Mouse (Mus musculus) gastrocnemius, postnatal 36 days (tissue): ENCODE measurements around the gene Ppp1r27. TPM values are rescaled to one million over a fixed set of nuclear protein-coding genes. Genes with fewer than 3 reads are reported as not detected.

ENCODE experiments used
- DNase-seq, 2 experiments: peaks; one replicate each; pipeline ENCODE4 v3.0.0; 2022
- intact Hi-C: fragments of 180-260 bp; cut with DNase I; formaldehyde crosslinking; loops from one replicate; pipeline ENCODE4 v1.15.1; 2025
- total RNA-seq, 2 experiments: library from RNA; stranded (reverse); gene quantifications; 2 replicates each; pipeline ENCODE4 v1.2.3; 2021

The Ppp1r27 gene
- total RNA-seq, 2 experiments from 2014 or later, result 153 to 173 TPM

GRCm38 (mm10) chr11:120549986-120550809, 734 bp downstream of the Ppp1r27 start:
- no peak for DNase-seq
- intact Hi-C loops, result loop anchor here (2.0 kb wide), 1 partner anchor 29 kb away; no protein-coding TSS in a partner anchor

- intact Hi-C loops, result loop anchor here (2.0 kb wide), 1 partner anchor 29 kb away; no protein-coding TSS in a partner anchor
- DNase-seq, result peak; percentile 90 to 93
Measured at GRCm38 (mm10) chr11:120549168-120549945, 1.6 kb downstream of the Ppp1r27 start, which contains the start of gene Mcrip1. Gene Mcrip1 (minus strand): TSS chr11:120549727.

GRCm38 (mm10) chr11:120548786-120549167, 2.2 kb downstream of the Ppp1r27 start:
- intact Hi-C loops, result loop anchor here (1.0 to 2.0 kb wide), 2 partner anchors 9 to 28 kb away; no protein-coding TSS in a partner anchor
- no peak for DNase-seq

- no peak for DNase-seq
- intact Hi-C loops, result loop anchor here (1.0 to 2.0 kb wide), 2 partner anchors 9 to 27 kb away; no protein-coding TSS in a partner anchor
Measured at GRCm38 (mm10) chr11:120548214-120548613, 2.7 kb downstream of the Ppp1r27 start.

- DNase-seq, result no peak
- intact Hi-C loops, result no loop called here
Measured at GRCm38 (mm10) chr11:120547469-120547868, 3.5 kb downstream of the Ppp1r27 start.

GRCm38 (mm10) chr11:120545964-120546363, 5.0 kb downstream of the Ppp1r27 start:
- intact Hi-C loops, result no loop called here
- no peak for DNase-seq

- intact Hi-C loops, result loop anchor here (2.0 kb wide), 1 partner anchor 32 kb away; no protein-coding TSS in a partner anchor
- DNase-seq, result no peak
Measured at GRCm38 (mm10) chr11:120542376-120542775, 8.6 kb downstream of the Ppp1r27 start.

- no peak for DNase-seq
Measured at GRCm38 (mm10) chr11:120541907-120542306, 9.0 kb downstream of the Ppp1r27 start.

GRCm38 (mm10) chr11:120539285-120540014, 11.5 kb downstream of the Ppp1r27 start:
- intact Hi-C loops, result loop anchor here (1.0 kb wide), 1 partner anchor 9 kb away; no protein-coding TSS in a partner anchor
- DNase-seq, result no peak

More at GRCm38 (mm10) chr11:120541907-120542306, 9.0 kb downstream of the Ppp1r27 start:
- intact Hi-C loops, result loop anchor here (2.0 kb wide), 1 partner anchor 33 kb away; no protein-coding TSS in a partner anchor

- DNase-seq, result no peak
Measured at GRCm38 (mm10) chr11:120538955-120539284, 12.0 kb downstream of the Ppp1r27 start.

GRCm38 (mm10) chr11:120538485-120538884, 12.4 kb downstream of the Ppp1r27 start:
- intact Hi-C loops, result no loop called here
- peak; percentile 73 to 74 for DNase-seq

More at GRCm38 (mm10) chr11:120538955-120539284, 12.0 kb downstream of the Ppp1r27 start:
- intact Hi-C loops, result loop anchor here (1.0 kb wide), 1 partner anchor 9 kb away; no protein-coding TSS in a partner anchor

GRCm38 (mm10) chr11:120535804-120536203, 15.1 kb downstream of the Ppp1r27 start:
- DNase-seq, result no peak
- intact Hi-C loops, result loop anchor here (2.0 kb wide), 1 partner anchor 19 kb away; no protein-coding TSS in a partner anchor

- no peak for DNase-seq
- intact Hi-C loops, result no loop called here
Measured at GRCm38 (mm10) chr11:120535145-120535544, 15.8 kb downstream of the Ppp1r27 start.

GRCm38 (mm10) chr11:120534093-120534492, 16.8 kb downstream of the Ppp1r27 start:
- DNase-seq, result no peak
- intact Hi-C loops, result no loop called here

- no peak for DNase-seq
- intact Hi-C loops, result no loop called here
Measured at GRCm38 (mm10) chr11:120531646-120532045, 19.3 kb downstream of the Ppp1r27 start.

- no peak for DNase-seq
- intact Hi-C loops, result no loop called here
Measured at GRCm38 (mm10) chr11:120530085-120530964, 20.6 kb downstream of the Ppp1r27 start, which contains the start of gene Gcgr. Gene Gcgr (plus strand): TSS chr11:120530699.

GRCm38 (mm10) chr11:120528903-120529302, 22.0 kb downstream of the Ppp1r27 start:
- DNase-seq, result no peak
- intact Hi-C loops, result no loop called here

GRCm38 (mm10) chr11:120527690-120528354, 23.1 kb downstream of the Ppp1r27 start:
- intact Hi-C loops, result no loop called here
- no peak for DNase-seq
